Mouse (Mus musculus) liver, embryonic 12.5 days (tissue): ENCODE measurements at regions not wholly inside any gene's neighbourhood (a gene's known extent, or its start where the extent isn't known, plus 50 kb on each side); places are given as distances from the start of the nearest gene placed in this dataset.

Experiments
- ATAC-seq: fragments of 200-750 bp; cut with Nextera tagmentation; 2 replicates; pipeline ENCODE4 v1.8.0; 2017; ENCODE audit warnings: moderate number of reproducible peaks, mild to moderate bottlenecking, moderate library complexity
- H3K27ac ChIP-seq: fragments of 300-500 bp; sonication (generic); 2 replicates; pipeline ENCODE4 v1.5.1; 2016; ENCODE audit warnings: mild to moderate bottlenecking
- H3K27me3 ChIP-seq: fragments of 300-500 bp; sonication (generic); replicated peaks from 2 replicates; pipeline ENCODE4 v1.6.1; 2016; ENCODE audit warnings: mild to moderate bottlenecking, moderate library complexity
- H3K36me3 ChIP-seq: fragments of 300-500 bp; sonication (generic); 2 replicates; pipeline ENCODE4 v1.6.1; 2016; ENCODE audit warnings: mild to moderate bottlenecking, moderate library complexity
- H3K4me1 ChIP-seq: fragments of 300-500 bp; sonication (generic); 2 replicates; pipeline ENCODE4 v1.6.1; 2016
- H3K4me2 ChIP-seq: fragments of 300-500 bp; sonication (generic); 2 replicates; pipeline ENCODE4 v1.6.1; 2016; ENCODE audit warnings: mild to moderate bottlenecking, moderate library complexity
- H3K4me3 ChIP-seq: fragments of 300-500 bp; sonication (generic); 2 replicates; pipeline ENCODE4 v1.5.1; 2016; ENCODE audit warnings: mild to moderate bottlenecking, moderate library complexity
- H3K9ac ChIP-seq: fragments of 300-500 bp; sonication (generic); 2 replicates; pipeline ENCODE4 v1.6.1; 2016; ENCODE audit warnings: mild to moderate bottlenecking, moderate library complexity
- H3K9me3 ChIP-seq: fragments of 300-500 bp; sonication (generic); replicated peaks from 2 replicates; pipeline ENCODE4 v1.6.1; 2016; ENCODE audit warnings: mild to moderate bottlenecking, moderate library complexity
- WGBS: fragments of 180-500 bp; shearing (Covaris S2); methylation state at CpG from one replicate; pipeline ENCODE4 v1.1.7; 2016; ENCODE audit not compliant: insufficient replicate concordance; 5-methylcytosine and 5-hydroxymethylcytosine counted together

DNA sequence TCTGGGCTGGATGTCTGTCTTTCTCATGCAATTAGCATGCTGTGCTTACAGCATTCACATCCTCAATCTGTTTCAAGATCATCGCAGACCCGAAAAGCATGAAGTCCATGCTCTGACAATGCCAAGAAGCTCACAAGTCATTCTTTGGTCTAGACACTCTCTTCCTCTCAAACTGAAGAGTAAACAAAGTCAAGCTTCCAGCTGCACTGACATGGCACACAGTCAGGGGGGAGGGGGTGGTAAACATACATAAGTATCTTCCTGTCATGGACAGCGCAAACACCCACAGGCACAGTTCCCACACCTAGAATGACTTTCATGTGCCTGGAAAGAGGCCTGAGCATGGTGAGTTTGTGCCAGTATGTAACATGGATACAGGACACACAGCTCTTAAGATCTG is 780.1 kb downstream of the Fat4 start:
- 74% methylated on average over 3 of the region's 3 CpGs for WGBS
- no peak overlapping the region for H3K4me2 ChIP-seq
- ATAC-seq: no peak
- H3K4me1 ChIP-seq: no peaks in the 10 kb centered on the region
- H3K27me3 ChIP-seq: no peaks in the 10 kb centered on the region
- no peaks in the 10 kb centered on the region for H3K36me3 ChIP-seq
- peaks cover 4% of the 10 kb centered on the region; the same call in 1 of the 2 replicates for H3K9me3 ChIP-seq
- no peak overlapping the region for H3K27ac ChIP-seq
- H3K4me3 ChIP-seq: no peak overlapping the region
- no peak overlapping the region for H3K9ac ChIP-seq

DNA sequence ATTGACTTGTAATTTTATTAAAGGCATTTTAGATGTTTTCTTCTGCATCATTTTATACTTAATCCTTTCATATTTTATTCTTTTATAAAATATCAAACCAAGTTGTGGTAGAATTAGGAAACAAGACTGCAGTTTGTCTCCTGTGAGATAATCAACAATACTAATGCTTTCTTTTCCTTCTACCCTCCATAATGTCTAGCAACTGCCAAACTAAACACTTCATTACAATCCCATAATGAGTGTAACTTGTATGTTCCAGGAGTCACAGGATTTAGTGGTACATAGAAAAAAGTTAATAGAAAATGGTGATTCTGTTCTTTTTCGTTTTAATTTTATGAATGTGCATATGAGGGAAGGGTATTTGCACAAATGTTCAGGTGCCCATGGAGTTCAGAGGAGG is 782.4 kb downstream of the Fat4 start:
- no peak overlapping the region for H3K27ac ChIP-seq
- H3K9me3 ChIP-seq: no peaks in the 10 kb centered on the region
- no peak for ATAC-seq
- no peaks in the 10 kb centered on the region for H3K27me3 ChIP-seq
- no peak overlapping the region for H3K9ac ChIP-seq
- H3K4me1 ChIP-seq: no peaks in the 10 kb centered on the region
- no peak overlapping the region for H3K4me3 ChIP-seq
- H3K4me2 ChIP-seq: no peak overlapping the region
- WGBS: 28% methylated on average over 1 of the region's 1 CpGs
- H3K36me3 ChIP-seq: no peaks in the 10 kb centered on the region

DNA sequence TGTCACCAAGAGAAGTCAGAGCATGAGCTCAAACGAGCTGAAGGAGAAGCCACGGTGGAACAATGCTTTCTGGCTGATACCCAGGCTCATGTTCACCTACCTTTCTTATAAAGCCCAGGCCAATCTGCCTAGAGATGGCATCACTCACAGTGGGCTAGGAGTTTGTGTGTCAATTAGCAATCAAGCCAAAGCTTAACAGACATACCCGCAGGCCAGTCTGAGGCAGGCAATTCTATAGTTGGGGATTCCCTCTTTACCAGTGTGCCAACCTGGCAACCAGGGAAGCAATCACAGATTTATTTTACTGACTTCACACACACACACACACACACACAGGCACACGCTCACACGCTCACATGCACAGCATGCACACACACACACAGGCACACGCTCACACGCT is 787.3 kb downstream of the Fat4 start:
- no peaks in the 10 kb centered on the region for H3K27me3 ChIP-seq

DNA sequence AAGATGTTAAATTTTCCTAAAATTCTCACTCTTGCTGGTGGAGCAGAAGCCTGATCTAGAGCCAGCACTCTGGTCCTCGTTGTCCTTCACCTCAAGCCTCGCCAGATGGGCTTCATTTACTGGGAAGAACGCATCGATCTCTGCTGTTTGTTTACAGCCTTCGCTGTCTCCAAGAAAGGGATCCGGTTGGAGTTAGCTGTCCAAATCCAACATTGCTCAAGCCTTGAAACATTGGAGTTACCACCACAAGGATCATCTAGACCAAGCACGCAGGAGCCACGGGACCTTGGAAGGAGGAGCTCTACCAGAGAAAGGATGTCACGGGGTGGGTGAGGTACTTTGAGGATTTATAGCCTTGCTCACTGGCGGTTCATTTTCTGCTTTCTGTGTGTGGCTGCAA is 788.2 kb downstream of the Fat4 start:
- Histone ChIP-seq H3K27ac (no peak overlapping the region), H3K4me3 (no peak overlapping the region), H3K4me2 (no peak overlapping the region), H3K36me3 (no peaks in the 10 kb centered on the region), H3K9me3 (no peaks in the 10 kb centered on the region), H3K4me1 (no peaks in the 10 kb centered on the region), H3K27me3 (no peaks in the 10 kb centered on the region), H3K9ac (no peak overlapping the region)
- no peak for ATAC-seq
- 73% methylated on average over 10 of the region's 10 CpGs for WGBS

More for the DNA sequence above, 787.3 kb downstream of the Fat4 start:
- no peaks in the 10 kb centered on the region for H3K9me3 ChIP-seq
- no peaks in the 10 kb centered on the region for H3K36me3 ChIP-seq
- no peak for ATAC-seq
- no peak overlapping the region for H3K4me3 ChIP-seq
- no peak overlapping the region for H3K9ac ChIP-seq
- no peaks in the 10 kb centered on the region for H3K4me1 ChIP-seq
- H3K4me2 ChIP-seq: no peak overlapping the region
- WGBS: 75% methylated on average over 7 of the region's 7 CpGs
- no peak overlapping the region for H3K27ac ChIP-seq

DNA sequence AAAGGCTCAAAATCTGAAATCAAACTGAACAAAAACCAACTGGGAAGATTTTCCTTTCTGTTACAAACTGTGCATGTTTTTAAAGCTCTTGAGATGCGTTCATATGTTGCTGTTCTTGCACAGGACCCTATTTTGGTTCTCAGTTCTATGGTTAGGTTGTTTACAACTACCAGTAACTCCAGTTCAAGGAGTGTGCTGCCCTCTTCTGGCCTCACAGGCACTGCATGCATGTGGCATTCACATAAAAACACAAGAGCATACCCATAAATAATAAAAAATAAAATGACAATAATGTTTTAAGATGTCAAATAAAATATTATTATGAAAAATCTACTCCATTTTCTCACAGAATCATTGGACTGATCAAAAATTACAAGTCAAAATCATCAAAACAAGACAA is 818.9 kb downstream of the Fat4 start:
- no peak overlapping the region for H3K4me2 ChIP-seq
- no peaks in the 10 kb centered on the region for H3K4me1 ChIP-seq
- 0 out of 2 replicates have a peak, but pooled peaks cover 4% of the 10 kb centered on the region for H3K9me3 ChIP-seq
- ATAC-seq: no peak
- H3K27ac ChIP-seq: no peak overlapping the region
- H3K36me3 ChIP-seq: no peaks in the 10 kb centered on the region
- H3K9ac ChIP-seq: no peak overlapping the region
- no peak overlapping the region for H3K4me3 ChIP-seq
- 50% methylated on average over 1 of the region's 1 CpGs for WGBS
- no peaks in the 10 kb centered on the region for H3K27me3 ChIP-seq

DNA sequence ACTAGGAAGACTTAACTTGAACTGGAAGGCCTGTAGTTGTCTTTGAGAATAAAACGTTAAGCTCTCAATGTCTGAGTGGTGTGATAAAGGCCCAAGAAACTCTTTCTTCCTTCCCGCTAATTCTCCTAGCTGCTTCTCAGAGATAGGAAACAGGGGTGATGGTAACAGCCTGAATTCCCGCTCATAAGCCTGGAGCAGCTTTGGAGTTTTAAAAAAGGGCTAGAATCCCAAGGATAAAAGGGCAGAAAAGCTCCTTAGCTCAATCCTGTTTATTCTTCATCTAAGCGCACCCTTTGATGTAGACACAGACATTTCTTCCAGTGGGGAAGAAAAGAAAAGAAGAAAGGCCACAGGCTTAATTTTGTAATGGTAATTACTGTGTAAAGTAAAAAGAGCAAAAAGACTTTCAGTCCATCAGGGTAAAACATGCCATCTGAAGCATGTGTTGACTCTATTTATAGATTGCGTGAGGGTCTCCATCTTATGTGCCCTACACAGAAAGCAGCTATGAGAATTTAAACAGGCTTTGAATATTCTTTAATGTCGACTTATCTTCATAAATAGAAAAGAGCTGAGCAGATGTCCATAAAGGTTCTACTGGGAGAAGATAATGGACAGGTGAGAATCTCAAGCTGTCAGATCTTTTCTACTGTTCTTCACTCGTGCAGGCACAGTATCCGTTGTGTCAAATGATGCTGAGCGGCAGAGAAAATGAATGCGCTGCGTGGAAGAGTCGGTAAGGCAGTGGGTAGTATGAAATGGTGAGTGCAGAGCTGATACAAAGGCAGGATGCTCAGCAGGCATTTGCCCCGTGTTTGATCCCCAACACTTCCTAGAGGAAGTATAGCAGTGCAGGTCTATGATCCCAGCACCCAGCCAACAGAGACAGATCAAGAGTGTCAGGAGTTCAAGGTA is 818.0 kb upstream of the Intu start:
- Histone ChIP-seq H3K4me1 (no peaks in the 10 kb centered on the region), H3K27me3 (no peaks in the 10 kb centered on the region), H3K27ac (no peak overlapping the region), H3K9me3 (no peaks in the 10 kb centered on the region), H3K4me2 (no peak overlapping the region), H3K36me3 (no peaks in the 10 kb centered on the region), H3K4me3 (no peak overlapping the region), H3K9ac (no peak overlapping the region)
- 67% methylated on average over 13 of the region's 13 CpGs for WGBS
- ATAC-seq: no peak

DNA sequence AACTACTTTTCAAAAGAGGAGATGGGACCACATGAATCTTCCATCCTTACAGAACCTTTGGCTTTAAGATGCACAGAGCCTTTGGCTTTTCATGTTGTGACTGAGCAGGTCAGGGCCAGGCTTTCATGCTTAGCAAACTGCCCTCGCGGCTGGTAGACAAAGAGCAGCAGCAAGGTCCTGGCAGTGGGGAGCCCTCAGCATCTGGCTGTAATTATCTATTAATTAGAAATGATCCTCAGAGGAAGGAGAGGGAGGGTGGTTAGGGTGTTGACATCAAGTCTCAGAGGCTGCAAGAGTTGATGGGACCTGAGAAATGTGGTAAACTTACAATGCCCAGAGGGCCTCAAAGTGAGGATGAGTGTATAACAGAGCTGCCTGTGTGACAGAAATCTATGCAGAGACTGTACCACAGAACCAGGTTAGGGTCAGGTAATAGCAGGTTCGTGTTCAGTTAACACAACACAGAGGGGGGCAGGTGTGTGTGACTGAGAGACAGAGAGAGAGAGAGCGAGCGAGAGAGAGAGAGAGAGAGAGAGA is 817.0 kb upstream of the Intu start:
- Histone ChIP-seq H3K4me2 (no peak overlapping the region), H3K9me3 (no peaks in the 10 kb centered on the region), H3K4me3 (no peak overlapping the region), H3K36me3 (no peaks in the 10 kb centered on the region), H3K27me3 (no peaks in the 10 kb centered on the region), H3K27ac (no peak overlapping the region), H3K9ac (no peak overlapping the region), H3K4me1 (no peaks in the 10 kb centered on the region)
- 82% methylated on average over 5 of the region's 5 CpGs for WGBS
- ATAC-seq: no peak

DNA sequence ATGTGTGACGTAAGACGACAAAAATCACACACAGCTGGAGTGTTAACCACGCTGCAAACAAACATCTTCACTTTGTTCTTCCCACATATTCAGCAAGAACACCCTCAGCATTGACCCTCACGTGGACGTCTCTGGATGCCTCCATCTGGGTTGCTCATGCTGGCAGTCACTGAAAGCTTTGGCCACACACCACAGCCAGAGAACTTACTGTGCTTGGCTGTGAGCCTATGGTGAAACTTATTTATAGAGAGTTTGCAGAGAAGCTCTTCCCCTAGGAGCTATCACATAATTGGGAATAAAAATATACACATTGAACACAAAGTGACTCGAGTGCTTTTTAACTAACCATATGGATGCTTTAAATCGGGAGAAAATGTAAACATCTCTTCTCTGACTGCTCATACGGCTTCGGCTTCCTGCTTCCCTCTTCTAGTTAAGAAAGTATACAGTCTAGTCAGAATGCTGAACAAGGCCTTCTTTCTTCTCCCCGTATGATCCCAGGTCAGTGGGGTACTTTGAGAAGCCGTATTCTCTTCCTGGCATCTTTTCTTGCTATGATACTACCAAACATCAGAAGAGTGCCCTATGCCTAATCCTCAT is 812.0 kb upstream of the Intu start:
- H3K27ac ChIP-seq: no peak overlapping the region
- H3K4me2 ChIP-seq: no peak overlapping the region
- no peaks in the 10 kb centered on the region for H3K36me3 ChIP-seq
- no peak overlapping the region for H3K4me3 ChIP-seq
- no peaks in the 10 kb centered on the region for H3K4me1 ChIP-seq
- ATAC-seq: no peak
- H3K9ac ChIP-seq: no peak overlapping the region
- H3K9me3 ChIP-seq: no peaks in the 10 kb centered on the region
- H3K27me3 ChIP-seq: no peaks in the 10 kb centered on the region
- 57% methylated on average over 11 of the region's 11 CpGs for WGBS

DNA sequence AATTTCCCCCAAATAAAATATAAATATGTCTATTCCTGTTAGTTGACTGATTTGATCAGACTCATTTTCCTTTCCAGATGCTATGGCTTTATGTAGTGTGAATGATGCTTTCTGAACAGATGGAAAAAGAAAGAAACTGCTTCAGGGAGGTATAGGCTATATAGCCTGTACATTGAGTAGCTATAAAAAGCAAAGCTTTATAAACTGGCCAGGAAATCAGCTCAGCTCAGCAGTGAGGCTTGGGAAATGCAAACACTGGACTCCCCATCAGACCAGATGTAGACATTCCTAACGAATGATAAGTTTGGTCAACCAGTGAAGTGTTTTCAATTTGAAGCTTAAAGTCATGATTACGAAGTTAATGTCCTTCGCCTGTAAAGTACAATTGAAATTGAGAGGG is 805.3 kb upstream of the Intu start:
- Histone ChIP-seq H3K4me1 (no peaks in the 10 kb centered on the region), H3K9ac (no peak overlapping the region), H3K36me3 (no peaks in the 10 kb centered on the region), H3K4me2 (no peak overlapping the region), H3K4me3 (no peak overlapping the region), H3K9me3 (no peaks in the 10 kb centered on the region), H3K27me3 (no peaks in the 10 kb centered on the region), H3K27ac (no peak overlapping the region)
- 63% methylated on average over 3 of the region's 3 CpGs for WGBS
- no peak for ATAC-seq

DNA sequence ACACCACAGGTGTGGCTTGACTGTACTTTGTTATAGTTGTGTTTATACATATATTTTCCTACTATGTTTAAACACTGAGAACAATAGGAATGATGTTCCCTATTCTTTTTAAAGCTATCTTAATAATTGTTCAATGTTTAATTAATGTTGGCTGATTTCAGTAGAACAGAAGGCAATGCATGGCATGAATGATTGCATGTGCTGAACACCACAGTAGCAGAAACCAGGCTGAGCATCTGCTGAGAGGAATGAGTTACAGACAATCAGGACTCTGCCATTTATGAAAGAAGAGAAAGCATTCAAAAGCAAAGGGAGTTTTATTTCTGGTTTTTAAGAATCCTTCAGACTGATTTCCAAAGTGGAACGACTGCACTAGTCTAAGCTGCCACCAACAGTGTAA is 794.4 kb upstream of the Intu start:
- no peaks in the 10 kb centered on the region for H3K36me3 ChIP-seq
- 20% methylated on average over 1 of the region's 1 CpGs for WGBS
- H3K27me3 ChIP-seq: no peaks in the 10 kb centered on the region
- H3K4me3 ChIP-seq: no peak overlapping the region
- H3K27ac ChIP-seq: no peak overlapping the region
- no peak overlapping the region for H3K4me2 ChIP-seq
- no peaks in the 10 kb centered on the region for H3K9me3 ChIP-seq
- no peaks in the 10 kb centered on the region for H3K4me1 ChIP-seq
- ATAC-seq: no peak
- no peak overlapping the region for H3K9ac ChIP-seq

DNA sequence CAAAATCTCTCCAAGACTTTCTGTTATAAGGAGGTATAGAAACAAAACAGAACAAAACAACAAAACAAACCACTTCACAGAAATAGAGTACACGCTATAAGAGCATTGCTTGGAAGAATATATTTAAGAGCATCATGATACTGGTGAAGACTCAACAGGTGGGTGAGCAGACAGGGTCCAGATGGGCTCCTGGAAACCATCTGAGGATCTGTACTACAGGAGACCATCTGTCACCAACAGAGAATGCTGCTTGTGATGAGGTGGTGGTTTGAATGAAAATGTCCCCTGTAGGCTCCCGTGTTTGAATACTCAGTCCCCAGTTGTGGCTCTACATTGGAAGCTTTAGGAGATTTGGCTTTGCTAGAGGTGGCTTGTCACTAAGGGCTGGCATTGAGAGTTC is 785.1 kb upstream of the Intu start:
- H3K9me3 ChIP-seq: no peaks in the 10 kb centered on the region
- no peak for ATAC-seq
- H3K9ac ChIP-seq: no peak overlapping the region
- 75% methylated on average over 2 of the region's 2 CpGs for WGBS
- H3K27me3 ChIP-seq: no peaks in the 10 kb centered on the region
- no peak overlapping the region for H3K4me2 ChIP-seq
- no peaks in the 10 kb centered on the region for H3K4me1 ChIP-seq
- no peaks in the 10 kb centered on the region for H3K36me3 ChIP-seq
- H3K4me3 ChIP-seq: no peak overlapping the region
- H3K27ac ChIP-seq: no peak overlapping the region

DNA sequence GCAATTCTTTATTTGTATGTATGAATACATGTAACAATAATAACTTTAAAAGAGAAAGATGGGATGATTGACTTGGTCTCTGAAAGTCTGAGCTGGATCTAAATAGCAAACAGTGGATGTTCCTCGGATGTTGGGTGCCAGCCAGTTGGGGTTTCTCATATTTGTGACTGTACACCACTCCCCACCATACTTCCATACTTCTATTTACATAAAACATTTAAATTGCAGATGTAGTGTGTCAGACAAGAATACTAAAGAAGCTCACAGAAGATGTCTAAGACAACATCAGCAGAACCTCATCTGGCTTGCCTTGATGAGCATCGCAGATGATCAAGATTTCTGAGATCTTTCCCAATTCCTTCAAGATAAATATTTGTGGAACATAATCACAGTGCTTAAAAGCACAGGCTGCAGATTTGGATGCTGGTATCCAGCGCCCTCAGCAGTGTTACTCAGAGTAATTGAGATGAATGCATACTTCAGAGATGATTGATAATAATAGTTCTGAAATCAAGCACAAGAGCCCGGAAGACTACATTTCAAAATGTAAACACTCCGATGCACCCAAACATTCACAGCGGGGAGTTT is 762.0 kb upstream of the Intu start:
- H3K4me2 ChIP-seq: no peak overlapping the region
- 69% methylated on average over 6 of the region's 6 CpGs for WGBS
- H3K36me3 ChIP-seq: no peaks in the 10 kb centered on the region
- H3K27me3 ChIP-seq: no peaks in the 10 kb centered on the region
- H3K9ac ChIP-seq: no peak overlapping the region
- H3K4me3 ChIP-seq: no peak overlapping the region
- no peaks in the 10 kb centered on the region for H3K9me3 ChIP-seq
- no peak for ATAC-seq
- H3K27ac ChIP-seq: no peak overlapping the region
- no peaks in the 10 kb centered on the region for H3K4me1 ChIP-seq
